Mouse (Mus musculus): ENCODE data around the gene Slc6a16.

Gene Slc6a16

DNA sequence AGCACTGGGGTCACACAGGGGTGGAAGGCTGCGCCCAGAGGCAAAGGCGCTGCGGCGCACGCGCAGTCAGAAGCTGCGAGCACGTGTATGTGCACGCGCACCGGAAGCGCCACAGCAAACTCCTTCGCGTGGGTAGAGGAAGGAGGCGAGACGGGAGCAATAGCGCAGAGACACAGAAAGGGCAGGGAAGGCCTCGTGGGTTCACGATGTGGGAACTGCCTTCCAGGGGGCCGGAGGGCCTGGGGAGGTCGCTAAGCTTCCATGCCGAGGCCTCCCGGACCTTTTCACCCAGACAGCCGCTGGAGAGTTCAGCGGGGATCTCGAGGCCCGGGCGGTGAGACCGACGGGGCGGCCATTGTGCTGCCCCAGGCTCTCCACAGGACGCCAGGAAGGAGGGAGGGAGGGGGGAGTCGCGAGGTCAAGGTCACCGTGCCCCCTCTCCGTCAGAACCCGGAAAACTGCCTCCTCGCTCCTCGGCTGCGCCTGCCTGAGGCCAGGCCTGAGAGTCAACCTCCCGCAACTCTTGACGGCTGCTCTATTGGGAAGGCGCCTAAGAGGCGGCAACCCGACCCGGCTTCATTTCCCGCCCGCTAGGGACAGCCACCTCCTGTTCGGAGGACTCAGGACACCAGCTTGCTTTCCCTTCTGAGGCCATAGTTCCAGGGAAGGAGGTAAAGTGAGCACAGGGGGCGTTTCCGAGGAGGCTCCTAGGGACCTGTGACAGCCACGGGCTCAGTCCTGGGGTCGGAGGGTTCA, at the start of gene Slc6a16:
Gene Slc6a16, plus strand, starts transcription at position 453 of the 756 bp plus-strand sequence.
- DNase-seq (ENCODE audit: low read depth) = no peak

GRCm38 (mm10) chr7:45191161-45191560, 49.7 kb upstream of the Slc6a16 start:
- DNase-seq (ENCODE audit: low read depth) = no peak

GRCm38 (mm10) chr7:45191803-45192363, 49.0 kb upstream of the Slc6a16 start:
- DNase-seq (ENCODE audit: low read depth) = no peak

- DNase-seq (ENCODE audit: low read depth) = no peak
These were observed 48.1 kb upstream of the Slc6a16 start for GRCm38 (mm10) chr7:45192585-45193310.

- no peak for DNase-seq (ENCODE audit: low read depth)
These were observed 47.5 kb upstream of the Slc6a16 start for GRCm38 (mm10) chr7:45193406-45193805.

GRCm38 (mm10) chr7:45193871-45194785, 46.8 kb upstream of the Slc6a16 start:
- DNase-seq (ENCODE audit: low read depth) = no peak

- DNase-seq (ENCODE audit: low read depth) = no peak
These were observed 45.3 kb upstream of the Slc6a16 start for GRCm38 (mm10) chr7:45195341-45196175.

- DNase-seq (ENCODE audit: low read depth) = no peak
These were observed 44.7 kb upstream of the Slc6a16 start for GRCm38 (mm10) chr7:45196176-45196535.

DNA sequence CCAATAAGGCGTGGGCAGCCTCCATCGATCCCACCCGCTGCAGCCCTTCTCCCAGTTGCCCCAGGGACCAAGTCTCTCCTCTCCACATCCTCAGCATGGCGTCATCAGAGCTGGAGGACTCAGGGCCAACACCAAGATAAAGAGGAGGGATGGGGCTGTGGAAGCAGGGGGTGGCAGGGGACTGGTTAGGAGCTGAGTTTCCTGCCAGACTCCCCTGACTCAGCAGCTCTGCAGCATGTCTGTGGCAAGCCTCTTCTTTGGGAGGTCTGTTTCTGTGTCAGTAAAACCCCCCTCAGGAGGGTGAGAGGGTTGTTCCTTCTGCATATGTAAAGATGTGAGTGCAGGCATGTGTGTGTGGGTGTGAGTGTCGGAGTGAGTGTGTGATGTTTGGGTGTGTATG, 43.9 kb upstream of the Slc6a16 start:
- DNase-seq (ENCODE audit: low read depth) = no peak

GRCm38 (mm10) chr7:45198435-45198834, 42.5 kb upstream of the Slc6a16 start:
- DNase-seq (ENCODE audit: low read depth) = no peak

GRCm38 (mm10) chr7:45198961-45199360, 41.9 kb upstream of the Slc6a16 start:
- DNase-seq (ENCODE audit: low read depth) = no peak

- no peak for DNase-seq (ENCODE audit: low read depth)
These were observed 38.2 kb upstream of the Slc6a16 start for GRCm38 (mm10) chr7:45202654-45203053.

DNA sequence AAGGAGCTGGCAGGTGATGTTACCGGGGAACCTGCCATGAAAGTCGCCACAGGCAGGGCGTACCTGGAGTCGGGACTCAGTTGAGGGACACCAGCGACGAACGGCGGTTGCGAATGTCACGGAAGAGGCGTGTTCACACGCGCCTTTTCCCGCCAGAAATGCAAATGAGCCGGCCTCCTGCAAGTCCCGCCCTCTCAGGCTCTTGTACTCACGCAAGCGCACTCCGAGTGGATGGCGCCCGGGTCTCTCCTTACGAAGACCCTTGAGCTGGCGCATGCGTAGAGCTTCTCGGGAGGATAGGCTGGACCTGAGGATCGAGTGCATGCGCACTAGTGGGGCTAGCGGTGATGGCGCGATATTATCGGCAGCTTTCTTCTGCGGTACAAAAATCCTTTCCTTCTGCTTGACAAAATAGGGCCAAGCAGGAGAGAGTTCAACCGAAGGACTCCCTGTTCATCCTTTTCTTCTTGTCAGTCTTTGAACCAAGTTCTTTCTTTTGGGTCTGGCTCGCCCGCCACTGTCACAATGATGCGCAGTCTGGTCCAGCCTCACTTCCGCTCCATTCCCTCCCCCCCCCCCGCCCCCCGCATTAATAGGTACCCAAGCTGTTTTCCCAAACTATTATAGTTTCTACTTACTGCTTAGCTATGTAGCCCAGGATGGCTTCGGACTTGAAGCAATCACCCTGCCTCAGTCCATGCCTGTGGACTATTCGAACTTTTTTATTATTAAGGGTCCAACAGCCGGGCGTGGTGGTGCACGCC, 36.3 kb upstream of the Slc6a16 start, which contains the start of gene Ccdc155:
Gene Ccdc155, minus strand, starts transcription at position 513 of the 764 bp plus-strand sequence.
- peak; percentile 89 for DNase-seq (ENCODE audit: low read depth)

GRCm38 (mm10) chr7:45208260-45208659, 32.6 kb upstream of the Slc6a16 start:
- no peak for DNase-seq (ENCODE audit: low read depth)

GRCm38 (mm10) chr7:45211070-45211469, 29.8 kb upstream of the Slc6a16 start:
- no peak for DNase-seq (ENCODE audit: low read depth)

- DNase-seq (ENCODE audit: low read depth) = peak; percentile 63
These were observed 29.0 kb upstream of the Slc6a16 start, which contains the start of gene Dkkl1 for GRCm38 (mm10) chr7:45211851-45212251. Gene Dkkl1 (minus strand): TSS chr7:45212147.

DNA sequence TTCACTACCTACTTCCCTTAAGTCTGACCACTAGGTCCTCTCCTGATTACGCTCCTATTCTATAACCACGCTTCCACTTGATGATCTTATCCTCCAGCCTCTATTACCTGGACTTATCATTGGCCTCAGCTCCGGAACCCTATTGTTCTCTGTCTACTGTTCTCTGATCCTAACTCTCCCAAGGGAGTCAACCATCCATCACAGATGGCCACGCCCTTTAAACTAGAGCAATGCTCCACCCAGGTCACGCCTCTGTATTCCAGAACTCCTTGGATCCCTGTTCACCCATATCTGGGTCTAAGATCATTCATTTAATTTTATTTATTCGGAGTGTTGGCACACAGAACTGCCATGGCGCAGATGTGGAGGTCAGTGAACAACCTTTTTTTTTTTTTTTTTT, 28.5 kb upstream of the Slc6a16 start:
- no peak for DNase-seq (ENCODE audit: low read depth)

GRCm38 (mm10) chr7:45213708-45214107, 27.2 kb upstream of the Slc6a16 start:
- DNase-seq (ENCODE audit: low read depth) = no peak

DNA sequence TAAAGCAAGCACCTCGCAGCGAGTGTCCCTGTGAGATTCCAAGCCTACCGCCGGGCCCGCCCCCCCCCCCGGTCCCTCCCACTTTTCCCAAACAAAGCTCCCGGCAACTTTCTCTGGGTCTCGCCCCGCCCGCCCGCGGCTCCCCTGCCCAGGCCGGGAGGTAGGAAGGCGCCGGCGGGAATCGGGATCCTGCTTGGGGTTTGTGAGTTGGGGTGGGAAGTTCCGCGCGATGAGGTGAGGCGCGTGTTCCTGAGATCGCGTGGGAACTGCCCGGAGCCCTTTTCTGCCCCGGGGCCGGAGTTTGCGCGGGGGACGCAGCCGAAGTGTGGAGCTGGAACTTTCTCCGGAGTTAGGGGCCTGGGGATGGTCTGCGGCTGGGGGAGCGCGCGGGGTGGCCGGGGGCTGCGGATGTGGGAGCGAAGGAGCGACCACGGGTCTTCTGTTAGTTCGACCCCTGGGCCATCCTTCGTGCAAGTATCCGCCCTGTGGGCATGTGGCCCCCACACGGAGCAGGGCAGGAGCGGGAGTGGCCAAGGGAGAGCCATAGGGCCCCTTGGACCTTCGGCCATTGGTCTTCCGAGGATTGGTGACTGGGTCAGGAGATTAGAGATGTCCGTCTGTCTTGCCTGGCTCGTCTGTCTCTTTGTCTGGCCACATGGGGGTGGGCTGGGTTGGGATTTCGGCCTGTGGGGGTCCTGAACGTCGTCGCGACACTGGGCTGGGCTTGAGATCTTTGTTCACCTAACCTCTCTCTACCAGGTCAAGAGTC, 25.0 kb upstream of the Slc6a16 start, which contains the start of gene Tead2:
Gene Tead2, plus strand, starts transcription at position 81 of the 769 bp plus-strand sequence.
- DNase-seq (ENCODE audit: low read depth) = no peak
